Mouse (Mus musculus) heart, postnatal 0 days (tissue): ENCODE data around the gene Avpr2. TPM values are rescaled to one million over a fixed set of nuclear protein-coding genes. Genes with fewer than 3 reads are reported as not detected.
A peak's percentile ranks its signal among the peaks of the same experiment; 100 is the strongest.

ENCODE experiments used
- ATAC-seq: fragments of 200-750 bp; cut with Nextera tagmentation; 2 replicates; pipeline ENCODE4 v1.8.0; 2017; ENCODE audit warnings: low read depth, moderate number of reproducible peaks, moderate library complexity; ENCODE audit not compliant: insufficient read depth
- DNase-seq: peaks from one replicate; pipeline ENCODE4 v3.0.0-alpha.2; 2016; ENCODE audit warnings: low spot score
- H3K27ac ChIP-seq: fragments of 300-500 bp; sonication (generic); 2 replicates; pipeline ENCODE4 v1.5.1; 2014; ENCODE audit warnings: low read depth, mild to moderate bottlenecking
- H3K27me3 ChIP-seq: fragments of 300-500 bp; sonication (generic); 2 replicates; pipeline ENCODE4 v1.6.1; 2014; ENCODE audit warnings: low read length, mixed read lengths; ENCODE audit not compliant: control insufficient read depth, insufficient read depth
- H3K36me3 ChIP-seq: fragments of 300-500 bp; sonication (generic); replicated peaks from 2 replicates; pipeline ENCODE4 v1.6.1; 2014; ENCODE audit warnings: low read length, mixed read lengths; ENCODE audit not compliant: control insufficient read depth, insufficient read depth
- H3K4me1 ChIP-seq: fragments of 300-500 bp; sonication (generic); 2 replicates; pipeline ENCODE4 v1.6.1; 2014; ENCODE audit warnings: antibody characterized with exemption; ENCODE audit not compliant: control insufficient read depth, insufficient read depth
- H3K4me2 ChIP-seq: fragments of 300-500 bp; sonication (generic); 2 replicates; pipeline ENCODE4 v1.6.1; 2014; ENCODE audit warnings: low read depth, mild to moderate bottlenecking, low read length, moderate library complexity
- H3K4me3 ChIP-seq: fragments of 300-500 bp; sonication (generic); 2 replicates; pipeline ENCODE4 v1.5.1; 2014; ENCODE audit warnings: low read depth, low read length
- H3K9ac ChIP-seq: fragments of 300-500 bp; sonication (generic); replicated peaks from 2 replicates; pipeline ENCODE4 v1.6.1; 2014; ENCODE audit warnings: low read depth, low read length, mixed read lengths
- H3K9me3 ChIP-seq: fragments of 300-500 bp; sonication (generic); replicated peaks from 2 replicates; pipeline ENCODE4 v1.6.1; 2016; ENCODE audit warnings: low read length; ENCODE audit not compliant: control insufficient read depth
- CTCF ChIP-seq: IDR thresholded peaks from 2 replicates; pipeline ENCODE4 v1.5.1; 2016; ENCODE audit warnings: antibody characterized with exemption, control low read depth, low read depth
- EP300 ChIP-seq: IDR thresholded peaks from 2 replicates; pipeline ENCODE4 v1.6.1; 2016; ENCODE audit warnings: antibody characterized with exemption, low read depth
- WGBS: fragments of 180-500 bp; shearing (Covaris S2); extraction: QIAGEN DNeasy Blood & Tissue Kit; methylation state at CpG from one replicate; pipeline ENCODE4 v1.1.7; 2014; 5-methylcytosine and 5-hydroxymethylcytosine counted together
- polyA plus RNA-seq: library from polyadenylated mRNA; unstranded; fragments of >200 nt; fragmentation: Nextera tagmentation; extraction: Ambion mirVana; gene quantifications from 2 replicates; pipeline ENCODE4 v1.2.1, GENCODE M21; 2015
- total RNA-seq: library from RNA; depleted of rRNA; stranded (reverse); fragments of >200 nt; gene quantifications from 2 replicates; pipeline ENCODE4 v1.2.3, GENCODE M21; 2014; ENCODE audit warnings: low replicate concordance

The Avpr2 gene
- total and polyA plus RNA-seq, 2 experiments from 2014 or later: not detected

DNA sequence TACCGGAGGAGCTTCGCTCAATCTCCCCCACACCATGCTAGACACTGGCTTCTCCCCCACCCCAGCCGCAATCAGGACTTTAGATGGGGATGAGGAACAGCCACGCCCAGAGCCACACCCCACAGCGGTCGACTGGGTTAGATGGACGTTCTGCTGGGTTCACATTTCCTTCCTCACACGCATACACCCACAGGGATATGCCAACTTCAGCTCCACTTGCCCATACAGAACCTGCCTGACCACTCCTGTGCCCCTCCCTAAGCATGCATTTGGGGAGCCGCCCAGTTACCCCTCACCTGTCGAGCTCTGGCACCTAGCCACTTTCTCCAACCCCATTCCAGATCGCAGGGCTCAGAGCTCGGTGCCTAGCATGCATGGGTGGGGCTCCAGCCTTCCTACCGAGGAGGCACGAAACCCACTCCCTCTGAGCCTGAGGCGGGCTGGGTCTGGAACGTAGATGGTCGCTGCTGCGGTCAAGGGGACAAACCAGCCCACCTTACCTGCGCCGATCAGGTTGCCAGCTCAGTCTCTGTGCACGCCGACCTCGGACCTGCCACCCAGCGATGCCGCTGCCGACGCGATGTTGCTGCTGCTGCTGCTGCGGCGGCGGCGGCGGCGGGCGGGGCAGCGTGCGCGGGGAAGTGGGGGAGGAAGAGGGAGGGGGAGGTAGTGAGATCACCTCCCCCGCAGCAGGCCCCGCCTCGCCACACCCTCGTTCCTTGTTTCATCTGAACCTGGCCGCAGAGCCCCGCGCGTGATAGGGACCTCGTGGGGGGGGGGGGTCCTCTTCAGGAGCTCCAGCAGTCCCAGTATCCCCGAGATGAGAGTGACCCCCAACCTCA, 11.5 kb upstream of the Avpr2 start:
- Histone ChIP-seq H3K9me3 (no peaks in the 10 kb centered on the region), H3K9ac (no peak overlapping the region), H3K4me2 (peak overlapping the region; percentile 57), H3K36me3 (no peaks in the 10 kb centered on the region), H3K27me3 (peaks cover 20% of the 10 kb centered on the region), H3K27ac (no peak overlapping the region), H3K4me3 (peak overlapping the region; percentile 35), H3K4me1 (no peaks in the 10 kb centered on the region)
- DNase-seq: no peak
- ATAC-seq: no peak
- 16% methylated on average over 34 of the region's 48 CpGs for WGBS
- TF ChIP-seq CTCF (no peak), EP300 (no peak)

DNA sequence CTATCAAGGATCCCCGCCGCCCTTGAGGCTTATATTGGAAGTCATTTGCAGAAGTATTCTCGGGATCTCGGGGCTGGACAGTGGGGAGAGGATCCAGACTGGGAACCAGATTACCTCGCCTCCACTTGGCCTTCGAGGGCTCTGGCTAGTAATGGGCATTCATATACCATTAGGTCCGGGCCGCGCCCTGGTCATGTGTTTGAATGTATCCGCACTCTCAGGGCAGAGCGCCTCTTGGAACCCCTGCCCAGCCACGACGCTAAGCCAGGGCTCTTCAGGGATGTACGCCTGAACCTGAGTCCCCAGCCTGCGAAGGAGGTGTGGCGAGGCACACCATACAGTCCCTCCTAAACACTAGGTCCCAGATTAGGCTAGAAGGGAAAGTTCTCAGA, 10.9 kb upstream of the Avpr2 start:
- Histone ChIP-seq H3K9ac (no peak overlapping the region), H3K4me1 (no peaks in the 10 kb centered on the region), H3K9me3 (no peaks in the 10 kb centered on the region), H3K27ac (no peak overlapping the region), H3K4me2 (peak overlapping the region; percentile 57), H3K27me3 (peaks cover 20% of the 10 kb centered on the region), H3K36me3 (no peaks in the 10 kb centered on the region), H3K4me3 (peak overlapping the region; percentile 35)
- no peak for ATAC-seq
- DNase-seq: no peak
- TF ChIP-seq CTCF (no peak), EP300 (no peak)
- WGBS: 29% methylated on average over 16 of the region's 16 CpGs

DNA sequence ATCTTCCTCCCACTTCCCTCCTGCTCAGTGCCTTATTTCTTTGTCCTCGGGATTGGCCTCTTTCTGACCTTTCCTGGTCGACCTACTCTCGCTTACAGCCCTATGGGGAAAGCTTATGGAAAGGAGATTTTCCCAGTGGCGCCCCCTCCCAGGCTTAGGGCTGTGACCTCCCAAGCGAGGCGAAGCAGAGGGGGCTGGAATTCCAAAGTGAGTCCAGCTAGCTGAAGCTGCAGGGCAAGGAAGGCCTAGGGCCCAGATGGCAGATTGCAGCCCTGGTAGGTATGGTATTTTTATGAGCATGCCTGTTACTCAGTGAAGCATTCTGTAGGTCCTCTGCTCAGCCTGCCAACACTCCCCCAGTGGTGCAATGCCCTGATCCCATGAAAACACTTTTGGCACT, 10.4 kb upstream of the Avpr2 start:
- 36% methylated on average over 6 of the region's 6 CpGs for WGBS
- no peak for TF ChIP-seq CTCF
- no peak for TF ChIP-seq EP300
- no peaks in the 10 kb centered on the region for H3K4me1 ChIP-seq
- no peaks in the 10 kb centered on the region for H3K9me3 ChIP-seq
- peaks cover 20% of the 10 kb centered on the region for H3K27me3 ChIP-seq
- H3K4me2 ChIP-seq: no peak overlapping the region
- no peak overlapping the region for H3K9ac ChIP-seq
- H3K36me3 ChIP-seq: no peaks in the 10 kb centered on the region
- no peak overlapping the region for H3K4me3 ChIP-seq
- DNase-seq (no peak), ATAC-seq (no peak)
- no peak overlapping the region for H3K27ac ChIP-seq

DNA sequence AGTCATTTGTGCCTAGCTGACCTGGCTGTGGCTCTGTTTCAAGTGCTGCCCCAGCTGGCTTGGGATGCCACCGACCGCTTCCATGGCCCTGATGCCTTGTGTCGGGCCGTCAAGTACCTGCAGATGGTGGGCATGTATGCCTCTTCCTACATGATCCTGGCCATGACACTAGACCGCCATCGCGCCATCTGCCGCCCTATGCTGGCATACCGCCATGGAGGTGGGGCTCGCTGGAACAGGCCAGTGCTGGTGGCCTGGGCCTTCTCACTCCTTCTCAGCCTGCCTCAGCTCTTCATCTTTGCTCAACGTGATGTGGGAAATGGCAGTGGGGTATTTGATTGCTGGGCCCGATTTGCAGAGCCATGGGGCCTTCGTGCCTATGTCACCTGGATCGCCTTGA, 931 bp downstream of the Avpr2 start:
- H3K27me3 ChIP-seq: 0 out of 2 replicates have a peak, but pooled peaks cover 3% of the 10 kb centered on the region
- no peaks in the 10 kb centered on the region for H3K36me3 ChIP-seq
- H3K4me3 ChIP-seq: no peak overlapping the region
- H3K4me1 ChIP-seq: no peaks in the 10 kb centered on the region
- 86% methylated on average over 14 of the region's 14 CpGs for WGBS
- TF ChIP-seq EP300: no peak
- no peak for TF ChIP-seq CTCF
- no peak overlapping the region for H3K4me2 ChIP-seq
- DNase-seq (no peak), ATAC-seq (no peak)
- no peaks in the 10 kb centered on the region for H3K9me3 ChIP-seq
- H3K9ac ChIP-seq: no peak overlapping the region
- H3K27ac ChIP-seq: no peak overlapping the region

DNA sequence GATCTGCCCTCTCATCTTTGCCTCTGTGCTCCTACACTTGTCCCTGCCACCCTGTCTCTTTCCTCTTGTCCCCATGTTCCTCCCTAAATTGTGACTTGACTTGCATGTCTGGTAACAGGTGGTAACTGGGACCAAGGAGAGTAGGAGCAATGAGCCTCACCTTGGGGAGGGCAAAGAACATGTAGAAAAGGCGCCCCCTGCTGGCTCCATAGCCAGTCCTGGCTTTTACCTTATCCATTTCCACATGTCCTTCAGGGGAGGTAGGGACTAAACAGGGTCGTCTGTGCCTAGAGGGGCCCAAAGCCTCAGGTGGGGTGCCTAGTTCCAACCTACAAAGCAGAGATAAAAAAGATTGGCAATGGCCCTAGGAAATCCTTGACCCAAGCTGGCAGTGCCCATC, 3.8 kb downstream of the Avpr2 start, which contains the start of gene L1cam:
Gene L1cam (minus strand): TSS at position 387 of the 400 bp plus-strand sequence.
- WGBS: 12% methylated on average over 2 of the region's 2 CpGs
- H3K4me1 ChIP-seq: no peaks in the 10 kb centered on the region

More for the DNA sequence above, 3.8 kb downstream of the Avpr2 start, which contains the start of gene L1cam:
- Histone ChIP-seq H3K36me3 (no peaks in the 10 kb centered on the region), H3K27me3 (0 out of 2 replicates have a peak, but pooled peaks cover 3% of the 10 kb centered on the region), H3K9me3 (no peaks in the 10 kb centered on the region), H3K27ac (no peak within 1 kb of the TSS), H3K9ac (no peak within 1 kb of the TSS), H3K4me2 (no peak within 1 kb of the TSS), H3K4me3 (no peak within 1 kb of the TSS)
- no peak for DNase-seq
- ATAC-seq: no peak
- TF ChIP-seq EP300 (no peak), CTCF (peak; percentile 35)
